Mouse (Mus musculus) lung, embryonic 15.5 days (tissue): ENCODE data around the gene Dusp21. TPM values are rescaled to one million over a fixed set of nuclear protein-coding genes. Genes with fewer than 3 reads are reported as not detected.

Source experiments
- ATAC-seq: fragments of 200-750 bp; cut with Nextera tagmentation; 2 replicates; pipeline ENCODE4 v1.8.0; 2017; ENCODE audit warnings: moderate number of reproducible peaks, borderline replicate concordance; ENCODE audit not compliant: low FRiP score, low TSS enrichment; ENCODE audit errors: extremely low read depth
- H3K27ac ChIP-seq: fragments of 300-500 bp; sonication (generic); 2 replicates; pipeline ENCODE4 v1.5.1; 2015; ENCODE audit warnings: moderate library complexity, mild to moderate bottlenecking, inconsistent platforms
- H3K27me3 ChIP-seq: fragments of 300-500 bp; sonication (generic); 2 replicates; pipeline ENCODE4 v1.6.1; 2015; ENCODE audit warnings: inconsistent platforms
- H3K36me3 ChIP-seq: fragments of 300-500 bp; sonication (generic); 2 replicates; pipeline ENCODE4 v1.6.1; 2015; ENCODE audit warnings: inconsistent platforms
- H3K4me1 ChIP-seq: fragments of 300-500 bp; sonication (generic); 2 replicates; pipeline ENCODE4 v1.6.1; 2015; ENCODE audit warnings: inconsistent platforms
- H3K4me2 ChIP-seq: fragments of 300-500 bp; sonication (generic); 2 replicates; pipeline ENCODE4 v1.6.1; 2015; ENCODE audit warnings: inconsistent platforms, mild to moderate bottlenecking, moderate library complexity
- H3K4me3 ChIP-seq: fragments of 300-500 bp; sonication (generic); 2 replicates; pipeline ENCODE4 v1.5.1; 2015; ENCODE audit warnings: mild to moderate bottlenecking, inconsistent platforms
- H3K9ac ChIP-seq: fragments of 300-500 bp; sonication (generic); 2 replicates; pipeline ENCODE4 v1.6.1; 2015; ENCODE audit warnings: inconsistent platforms
- H3K9me3 ChIP-seq: fragments of 300-500 bp; sonication (generic); 2 replicates; pipeline ENCODE4 v1.6.1; 2016; ENCODE audit warnings: inconsistent platforms
- WGBS: fragments of 180-500 bp; shearing (Covaris S2); methylation state at CpG from one replicate; pipeline ENCODE4 v1.1.7; 2015; 5-methylcytosine and 5-hydroxymethylcytosine counted together
- polyA plus RNA-seq: library from polyadenylated mRNA; unstranded; fragments of >200 nt; fragmentation: Nextera tagmentation; extraction: Ambion mirVana; gene quantifications from 2 replicates; pipeline ENCODE4 v1.2.1, GENCODE M21; 2015

Gene Dusp21
- polyA plus RNA-seq, 1 experiment from 2014 or later, result not detected

DNA sequence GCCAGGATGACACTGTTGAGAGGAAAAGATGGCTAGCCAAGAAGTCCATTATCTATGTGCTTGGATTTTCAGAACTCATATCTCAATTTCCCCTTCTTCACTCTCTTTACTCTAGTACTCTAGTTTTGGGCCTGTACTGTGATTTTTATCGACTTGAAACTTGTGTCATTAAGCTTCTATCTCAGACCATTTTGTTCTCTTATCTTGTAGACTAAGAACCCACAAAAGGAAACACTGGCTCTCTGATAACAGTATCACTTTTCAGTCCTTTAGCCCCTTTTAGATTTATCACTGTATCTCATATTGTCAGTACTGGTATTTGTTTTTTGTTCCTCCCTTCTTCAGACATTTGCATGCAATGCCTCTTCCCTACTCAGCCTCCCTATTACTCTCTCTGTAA, 33.8 kb downstream of the Dusp21 start:
- Histone ChIP-seq H3K27me3 (no peaks in the 10 kb centered on the region), H3K9ac (no peak overlapping the region), H3K4me1 (no peaks in the 10 kb centered on the region), H3K4me2 (no peak overlapping the region), H3K36me3 (no peaks in the 10 kb centered on the region), H3K27ac (no peak overlapping the region), H3K9me3 (no peaks in the 10 kb centered on the region), H3K4me3 (no peak overlapping the region)
- ATAC-seq, result no peak
- WGBS, result 58% methylated on average over 1 of the region's 1 CpGs

DNA sequence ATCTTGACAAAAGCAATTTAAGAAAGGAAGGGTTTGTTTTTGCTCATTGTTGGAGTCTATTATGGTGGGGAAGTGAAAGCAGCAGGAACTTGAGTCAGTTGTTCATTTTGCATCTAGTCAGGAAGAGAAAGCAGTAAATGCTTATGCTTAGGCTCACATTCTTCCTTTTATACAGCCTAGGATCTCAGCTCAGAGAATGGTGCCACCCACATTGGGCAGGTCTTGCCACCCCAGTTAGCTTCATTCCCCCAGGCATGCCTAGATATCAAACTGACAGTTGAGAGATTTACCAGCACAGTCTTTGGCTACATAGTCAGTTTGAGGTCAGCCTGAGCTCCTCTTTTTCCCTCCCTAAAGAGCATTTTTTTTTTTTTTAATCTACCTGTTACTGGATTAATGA, 41.5 kb downstream of the Dusp21 start:
- Histone ChIP-seq H3K4me2 (no peak overlapping the region), H3K27me3 (no peaks in the 10 kb centered on the region), H3K4me3 (no peak overlapping the region), H3K9me3 (no peaks in the 10 kb centered on the region), H3K9ac (no peak overlapping the region), H3K4me1 (no peaks in the 10 kb centered on the region), H3K27ac (no peak overlapping the region), H3K36me3 (no peaks in the 10 kb centered on the region)
- no peak for ATAC-seq

DNA sequence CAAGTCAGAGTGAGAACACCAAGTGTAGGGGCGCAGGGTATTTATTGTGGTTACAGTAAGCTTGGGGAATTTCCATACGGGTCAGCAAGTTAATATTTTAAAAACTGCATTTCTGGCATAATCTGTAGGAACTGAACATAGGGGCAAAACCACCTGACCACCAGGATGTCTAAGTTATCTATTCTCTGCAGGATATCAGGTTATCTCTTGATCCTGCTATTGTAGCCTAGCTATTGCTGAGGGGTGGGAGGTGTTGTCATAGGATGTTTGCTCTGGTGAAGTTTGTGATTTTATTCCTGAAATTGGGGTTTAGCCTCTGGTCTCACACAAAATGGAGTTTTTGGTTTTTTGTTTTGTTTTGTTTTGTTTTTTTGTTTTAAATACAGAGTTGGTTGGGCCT, 42.6 kb downstream of the Dusp21 start:
- no peak for ATAC-seq
- no peak overlapping the region for H3K9ac ChIP-seq
- H3K4me1 ChIP-seq, result no peaks in the 10 kb centered on the region
- no peak overlapping the region for H3K4me3 ChIP-seq
- no peak overlapping the region for H3K4me2 ChIP-seq
- WGBS, result 77% methylated on average over 2 of the region's 2 CpGs
- no peaks in the 10 kb centered on the region for H3K27me3 ChIP-seq
- H3K36me3 ChIP-seq, result no peaks in the 10 kb centered on the region
- no peaks in the 10 kb centered on the region for H3K9me3 ChIP-seq
- H3K27ac ChIP-seq, result no peak overlapping the region

Other genes starting within 250 kb of the Dusp21 start
- gene Kdm6a, start 16.7 kb downstream of the Dusp21 start, polyA plus RNA-seq, result 20.8 and 24.2 TPM in 2 replicates